23 mouse cellular contexts compared by ENCODE assay signal in the genomic region with DNA sequence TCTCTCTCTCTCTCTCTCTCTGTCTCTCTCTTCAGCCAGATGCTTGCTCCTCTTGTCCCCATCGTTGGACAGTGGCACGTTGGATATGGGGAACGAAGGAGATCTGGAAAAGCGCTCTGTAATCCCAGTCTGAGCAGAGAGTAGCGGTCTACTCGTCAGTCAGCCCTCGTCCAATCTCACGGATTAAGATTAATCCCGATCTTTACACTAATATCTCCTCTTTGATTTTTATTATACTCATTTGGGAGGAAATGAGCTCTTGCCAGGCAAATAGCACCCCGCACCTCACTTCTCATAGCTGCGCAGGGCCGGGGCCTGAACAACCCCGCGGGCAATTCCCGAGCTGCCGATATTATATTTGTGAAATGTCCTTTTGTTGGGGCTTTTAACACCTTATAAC. TPM values are rescaled to one million over a fixed set of nuclear protein-coding genes. Genes with fewer than 3 reads are reported as not detected.
DNase-seq lines count a peak whose midpoint lies in the region; ATAC-seq lines count a peak whose summit lies in the region.
"Had no signal": no experiment of that assay in that cellular context is flagged by ENCODE, and none has a peak within 500 bp of the region (broad histone marks: within the 10 kb centered on the region; RNA-seq: fewer than 3 reads in every experiment).

No protein-coding gene starts in this region.

- no peak overlapping the region for H3K9ac ChIP-seq in midbrain, embryonic 14.5 days (replicated peaks; ENCODE audit: low read length)
- H3K9ac ChIP-seq in midbrain, embryonic 16.5 days (ENCODE audit: low read depth, low read length), result no peak overlapping the region

- 5% methylated on average over 16 of the region's 16 CpGs for WGBS in heart, embryonic 10.5 days
- WGBS in midbrain, embryonic 14.5 days, result 4% methylated on average over 16 of the region's 16 CpGs
- WGBS in midbrain, embryonic 16.5 days, result 5% methylated on average over 16 of the region's 16 CpGs

- DNase-seq in cerebellum, postnatal 25 days, result peak; percentile 18 to 25
- DNase-seq in cerebellum, adult 11 months, result no peak
- peak; percentile 41 for DNase-seq in heart, adult 11 months
- no peak for DNase-seq in heart, embryonic 10.5 days (ENCODE audit: low spot score)
- peak; percentile 29 for DNase-seq in midbrain, embryonic 14.5 days
- DNase-seq in urinary bladder, postnatal 14 days (ENCODE audit: low spot score), result no peak
- DNase-seq: adrenal gland, postnatal 14 days; heart, postnatal 10 days; kidney, adult 8-10 months; kidney, postnatal 14 days; liver; lung, postnatal 10 days; spleen, adult 18-20 months; thymus, postnatal 25 days had no signal

- H3K9me3 ChIP-seq in heart, embryonic 10.5 days, result no peaks in the 10 kb centered on the region
- H3K9me3 ChIP-seq in midbrain, embryonic 14.5 days (ENCODE audit: control insufficient read depth, low read length), result no peaks in the 10 kb centered on the region
- no peaks in the 10 kb centered on the region for H3K9me3 ChIP-seq in midbrain, embryonic 16.5 days (replicated peaks; ENCODE audit: control insufficient read depth, low read length, poor library complexity, severe bottlenecking)

- ATAC-seq in midbrain, embryonic 14.5 days (ENCODE audit: low FRiP score, low TSS enrichment), result no peak
- no peak for ATAC-seq in midbrain, embryonic 16.5 days
- no peak for ATAC-seq in erythroblast, adult 5-6 weeks (replicated peaks; ENCODE audit: low FRiP score, poor library complexity, severe bottlenecking)
- ATAC-seq: CD4-positive, CD25-positive, alpha-beta regulatory T cell, adult 4 months had no signal

- H3K36me3 ChIP-seq in heart, embryonic 10.5 days, result no peaks in the 10 kb centered on the region
- no peaks in the 10 kb centered on the region for H3K36me3 ChIP-seq in midbrain, embryonic 14.5 days (ENCODE audit: control insufficient read depth, insufficient read depth, low read length)
- no peaks in the 10 kb centered on the region for H3K36me3 ChIP-seq in midbrain, embryonic 16.5 days (ENCODE audit: control insufficient read depth, insufficient read depth, low read length)

- H3K27me3 ChIP-seq in heart, embryonic 10.5 days (ENCODE audit: insufficient read depth, poor library complexity, severe bottlenecking), result peaks cover 99% of the 10 kb centered on the region
- peaks cover 97% of the 10 kb centered on the region for H3K27me3 ChIP-seq in midbrain, embryonic 14.5 days (ENCODE audit: control insufficient read depth, insufficient read depth, low read length)
- peaks cover 66% of the 10 kb centered on the region for H3K27me3 ChIP-seq in midbrain, embryonic 16.5 days (ENCODE audit: control insufficient read depth, insufficient read depth, low read depth, low read length)

- no peak overlapping the region for H3K27ac ChIP-seq in heart, embryonic 10.5 days
- H3K27ac ChIP-seq in midbrain, embryonic 14.5 days (replicated peaks; ENCODE audit: low read depth, low read length), result no peak overlapping the region
- H3K27ac ChIP-seq in midbrain, embryonic 16.5 days (ENCODE audit: low read length), result no peak overlapping the region
- H3K27ac ChIP-seq: layer of hippocampus, adult 2 months had no signal

- peaks cover 30% of the 10 kb centered on the region for H3K4me1 ChIP-seq in heart, embryonic 10.5 days
- H3K4me1 ChIP-seq in midbrain, embryonic 14.5 days (ENCODE audit: control insufficient read depth, insufficient read depth, low read length), result no peaks in the 10 kb centered on the region
- H3K4me1 ChIP-seq in midbrain, embryonic 16.5 days (ENCODE audit: control insufficient read depth, insufficient read depth, low read length), result no peaks in the 10 kb centered on the region

- no peak overlapping the region for H3K4me2 ChIP-seq in midbrain, embryonic 14.5 days (ENCODE audit: low read length)
- H3K4me2 ChIP-seq in midbrain, embryonic 16.5 days (ENCODE audit: low read length), result no peak overlapping the region
- H3K4me2 ChIP-seq: heart, embryonic 11.5 days had no signal

- no peak overlapping the region for H3K4me3 ChIP-seq in heart, embryonic 10.5 days
- no peak overlapping the region for H3K4me3 ChIP-seq in midbrain, embryonic 14.5 days (replicated peaks; ENCODE audit: low read depth, low read length)
- no peak overlapping the region for H3K4me3 ChIP-seq in midbrain, embryonic 16.5 days (ENCODE audit: low read depth, low read length)
- H3K4me3 ChIP-seq: layer of hippocampus, adult 2 months had no signal

RNA-seq across cellular contexts. Expression of gene Pax6, which starts 6.6 kb away (rescaled TPM):
- 0.28 and 0.54 TPM in 2 replicates for polyA plus RNA-seq in heart, embryonic 10.5 days (2016; fragmentation: Nextera tagmentation; extraction: Ambion mirVana)
- 20.7 and 22.9 TPM in 2 replicates for polyA plus RNA-seq in midbrain, embryonic 14.5 days (2014; fragmentation: Nextera tagmentation; extraction: Ambion mirVana)
- polyA plus RNA-seq in midbrain, embryonic 16.5 days (2015; fragmentation: Nextera tagmentation; extraction: Ambion mirVana), result 17.4 and 25.7 TPM in 2 replicates
- total RNA-seq in erythroblast, adult 5-6 weeks (2015; ENCODE audit: low replicate concordance), result 1.3 TPM in 1 of 2 replicates, not detected in the other
- total RNA-seq in erythroblast, adult 5-6 weeks (2017; ENCODE audit: low replicate concordance), result not detected in 2 replicates
- total RNA-seq: adrenal gland, postnatal 14 days; gastrocnemius, adult 18-20 months; gastrocnemius, postnatal 4 days; heart, postnatal 10 days; megakaryocyte progenitor cell, adult 5-6 weeks; monocyte, adult 5-6 weeks had no signal

Comparison
In these comparisons a context has a peak if more than half of its experiments do, and no peak if none do; other contexts are left out.
1. DNase-seq: peak in cerebellum, postnatal 25 days (2 of 2), heart, adult 11 months (single experiment) and midbrain, embryonic 14.5 days (single experiment); none in cerebellum, adult 11 months (single experiment), heart, embryonic 10.5 days (single experiment) and urinary bladder, postnatal 14 days (single experiment).
2. RNA of gene Pax6, which starts 6.6 kb away (polyA plus RNA-seq): 20.7 to 22.9 TPM in midbrain, embryonic 14.5 days and 17.4 to 25.7 TPM in midbrain, embryonic 16.5 days; 0.28 to 0.54 TPM in heart, embryonic 10.5 days; every median in the first group is over 10 times any median in the second.